Mouse (Mus musculus): ENCODE data around the gene Il17ra. TPM values are rescaled to one million over a fixed set of nuclear protein-coding genes. Genes with fewer than 3 reads are reported as not detected.

Gene Il17ra
- polyA plus RNA-seq, 1 experiment from 2014 or later, result 5.4 TPM

GRCm38 (mm10) chr6:120516422-120516821 is 53.4 kb downstream of the Il17ra start:
- WGBS, result 83% methylated on average over 4 of the region's 4 CpGs
- ATAC-seq (replicated peaks; ENCODE audit: low FRiP score), result no peak
- no peaks in the 10 kb centered on the region for H3K9me3 ChIP-seq (replicated peaks)

DNA sequence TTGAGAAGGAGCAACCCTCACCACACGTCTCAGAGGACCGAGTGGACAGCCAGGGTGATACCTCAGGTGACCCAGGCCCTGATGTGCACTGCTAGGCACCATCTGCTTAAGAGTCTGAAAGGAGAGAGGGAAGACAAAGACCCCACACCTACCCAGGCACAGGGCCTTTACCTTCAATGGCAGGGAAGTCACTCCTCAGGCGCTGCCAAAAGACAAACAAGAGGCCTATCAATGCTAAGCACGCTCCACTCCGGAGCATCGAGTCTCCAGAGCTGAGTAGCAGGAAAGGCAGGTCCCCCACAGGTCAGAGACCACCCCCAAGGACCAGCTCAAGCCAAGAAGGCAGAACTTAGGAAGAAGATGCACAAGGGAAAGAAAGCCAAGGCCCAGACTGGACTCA is 53.8 kb downstream of the Il17ra start:
- Histone ChIP-seq H3K27me3 (no peaks in the 10 kb centered on the region), H3K9ac (no peak overlapping the region), H3K4me1 (no peaks in the 10 kb centered on the region), H3K27ac (no peak overlapping the region), H3K36me3 (peaks cover 49% of the 10 kb centered on the region), H3K4me2 (no peak overlapping the region), H3K4me3 (replicated peaks) (no peak overlapping the region), H3K9me3 (replicated peaks) (no peaks in the 10 kb centered on the region)
- ATAC-seq (replicated peaks; ENCODE audit: low FRiP score), result no peak
- 88% methylated on average over 6 of the region's 6 CpGs for WGBS

More at GRCm38 (mm10) chr6:120516422-120516821, 53.4 kb downstream of the Il17ra start:
- H3K27ac ChIP-seq, result no peak overlapping the region
- no peak overlapping the region for H3K9ac ChIP-seq
- no peaks in the 10 kb centered on the region for H3K27me3 ChIP-seq
- H3K4me3 ChIP-seq (replicated peaks), result no peak overlapping the region
- H3K36me3 ChIP-seq, result peaks cover 49% of the 10 kb centered on the region
- H3K4me1 ChIP-seq, result no peaks in the 10 kb centered on the region
- no peak overlapping the region for H3K4me2 ChIP-seq

- H3K4me3 ChIP-seq (replicated peaks), result no peak overlapping the region
- no peaks in the 10 kb centered on the region for H3K27me3 ChIP-seq
- no peak overlapping the region for H3K4me2 ChIP-seq
- no peak overlapping the region for H3K27ac ChIP-seq
- no peak for ATAC-seq (replicated peaks; ENCODE audit: low FRiP score)
- peaks cover 52% of the 10 kb centered on the region for H3K36me3 ChIP-seq
- no peaks in the 10 kb centered on the region for H3K9me3 ChIP-seq (replicated peaks)
- no peaks in the 10 kb centered on the region for H3K4me1 ChIP-seq
- H3K9ac ChIP-seq, result no peak overlapping the region
- 91% methylated on average over 5 of the region's 5 CpGs for WGBS
Measured at GRCm38 (mm10) chr6:120517311-120517710, 54.3 kb downstream of the Il17ra start.

GRCm38 (mm10) chr6:120519647-120520046 is 56.6 kb downstream of the Il17ra start:
- Histone ChIP-seq H3K4me3 (replicated peaks) (no peak overlapping the region), H3K36me3 (peaks cover 45% of the 10 kb centered on the region), H3K9me3 (replicated peaks) (no peaks in the 10 kb centered on the region), H3K27me3 (no peaks in the 10 kb centered on the region), H3K27ac (no peak overlapping the region), H3K9ac (no peak overlapping the region), H3K4me1 (no peaks in the 10 kb centered on the region), H3K4me2 (no peak overlapping the region)
- 86% methylated on average over 5 of the region's 5 CpGs for WGBS
- ATAC-seq (replicated peaks; ENCODE audit: low FRiP score), result no peak

DNA sequence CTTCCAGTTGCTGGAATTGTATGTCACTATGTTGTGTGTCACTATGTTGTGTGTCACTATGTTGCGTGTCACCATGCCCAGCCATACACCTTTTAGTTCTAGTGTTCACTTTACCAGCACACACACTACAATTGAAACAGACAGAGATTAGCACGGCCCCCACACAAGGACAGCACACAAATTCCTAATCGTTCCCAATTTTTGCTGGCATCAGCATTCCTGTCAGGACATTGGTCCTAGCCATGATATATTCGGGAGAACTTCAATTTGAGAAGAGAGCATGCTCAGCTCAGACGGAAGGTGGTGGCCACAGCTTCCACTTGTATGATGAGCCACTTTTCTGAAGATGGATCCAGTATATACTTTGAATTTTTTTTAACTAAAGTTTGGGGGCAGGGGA is 61.7 kb downstream of the Il17ra start:
- H3K4me3 ChIP-seq (replicated peaks), result no peak overlapping the region
- H3K36me3 ChIP-seq, result peaks cover 39% of the 10 kb centered on the region
- H3K4me2 ChIP-seq, result no peak overlapping the region
- no peaks in the 10 kb centered on the region for H3K9me3 ChIP-seq (replicated peaks)
- no peak overlapping the region for H3K9ac ChIP-seq
- no peaks in the 10 kb centered on the region for H3K27me3 ChIP-seq
- H3K4me1 ChIP-seq, result peaks cover 11% of the 10 kb centered on the region
- WGBS, result 79% methylated on average over 5 of the region's 5 CpGs
- ATAC-seq (replicated peaks; ENCODE audit: low FRiP score), result no peak
- no peak overlapping the region for H3K27ac ChIP-seq

GRCm38 (mm10) chr6:120529123-120529522 is 66.1 kb downstream of the Il17ra start:
- Histone ChIP-seq H3K9ac (no peak overlapping the region), H3K36me3 (0 out of 2 replicates have a peak, but pooled peaks cover 7% of the 10 kb centered on the region), H3K4me2 (no peak overlapping the region), H3K9me3 (replicated peaks) (no peaks in the 10 kb centered on the region), H3K27me3 (0 out of 2 replicates have a peak, but pooled peaks cover 3% of the 10 kb centered on the region), H3K4me3 (replicated peaks) (no peak overlapping the region), H3K4me1 (peaks cover 19% of the 10 kb centered on the region), H3K27ac (no peak overlapping the region)
- WGBS, result 64% methylated on average over 4 of the region's 4 CpGs
- no peak for ATAC-seq (replicated peaks; ENCODE audit: low FRiP score)

DNA sequence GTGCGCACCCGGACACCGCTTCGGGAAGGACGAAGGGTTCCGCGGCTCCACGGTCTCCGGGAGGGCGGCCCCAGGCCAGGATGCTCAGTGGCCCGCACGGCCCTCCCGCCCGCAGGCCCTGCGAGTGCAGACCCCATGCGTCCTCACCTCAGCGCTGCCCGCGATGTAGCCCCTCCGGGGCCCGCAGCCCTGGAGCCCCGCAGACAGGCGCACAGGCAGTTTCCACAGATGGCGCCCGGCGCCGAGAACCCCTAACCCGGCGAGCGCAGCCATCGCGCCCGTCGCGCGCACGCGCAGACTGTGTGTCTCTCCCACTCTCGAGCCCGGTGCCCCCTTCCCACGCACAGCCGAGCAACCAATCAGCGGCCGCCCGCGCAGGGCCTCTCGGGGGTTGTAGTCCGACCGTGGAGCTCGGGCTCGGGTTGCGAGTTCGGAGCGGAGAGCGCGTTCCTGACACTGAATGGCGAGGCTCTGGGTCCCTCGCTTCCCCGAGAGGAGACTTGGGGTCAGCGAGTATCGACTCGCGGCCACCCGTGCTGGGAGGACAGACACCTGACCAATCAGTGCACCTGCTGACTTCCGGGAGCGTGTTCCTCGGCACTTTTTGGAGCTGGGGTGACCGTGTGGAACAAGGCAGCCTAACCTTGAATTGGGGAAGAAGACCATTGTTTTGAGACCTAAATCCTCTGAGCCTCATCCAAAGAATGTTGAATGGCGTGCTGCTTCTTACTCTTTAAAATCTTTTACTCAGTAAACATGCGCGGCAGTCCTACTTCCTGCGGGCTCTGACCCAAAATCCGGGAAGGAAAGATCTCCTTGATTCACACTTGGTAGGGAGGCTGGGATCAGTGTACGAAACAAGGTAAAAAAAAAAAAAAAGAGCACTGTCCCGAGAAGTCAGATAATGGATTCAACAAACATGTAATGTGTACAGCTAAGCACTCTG is 68.2 kb downstream of the Il17ra start, which contains the start of gene Hdhd5:
Gene Hdhd5 (minus strand): TSS at position 300 of the 946 bp plus-strand sequence.
- Histone ChIP-seq H3K4me2 (peak within 1 kb of the TSS; percentile 76), H3K9ac (peak within 1 kb of the TSS; percentile 82), H3K4me3 (replicated peaks) (peak within 1 kb of the TSS; percentile 91), H3K27ac (peak within 1 kb of the TSS; percentile 59; the same call in 1 of the 2 replicates), H3K36me3 (0 out of 2 replicates have a peak, but pooled peaks cover 7% of the 10 kb centered on the region), H3K4me1 (peaks cover 19% of the 10 kb centered on the region), H3K27me3 (0 out of 2 replicates have a peak, but pooled peaks cover 3% of the 10 kb centered on the region), H3K9me3 (replicated peaks) (no peaks in the 10 kb centered on the region)
- WGBS, result under 1% methylated on average over 75 of the region's 75 CpGs
- ATAC-seq (replicated peaks; ENCODE audit: low FRiP score), result peak; percentile 99

DNA sequence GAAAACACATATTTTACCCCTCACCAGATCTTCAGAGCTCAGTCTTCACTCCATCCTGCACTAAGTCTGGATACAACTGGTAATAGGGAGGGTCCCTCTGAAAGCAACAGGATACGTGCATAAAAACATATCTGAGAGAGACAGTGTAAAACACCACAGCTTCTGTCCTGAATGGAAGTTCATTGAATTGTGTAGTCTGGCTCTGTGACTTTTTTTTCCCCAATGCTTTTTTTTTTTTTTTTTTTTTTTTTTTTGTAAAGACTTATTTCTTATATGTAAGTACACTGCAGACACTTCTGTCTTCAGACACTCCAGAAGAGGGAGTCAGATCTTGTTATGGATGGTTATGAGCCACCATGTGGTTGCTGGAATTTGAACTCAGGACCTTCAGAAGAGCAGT is 69.5 kb downstream of the Il17ra start:
- H3K27ac ChIP-seq, result no peak overlapping the region
- no peak overlapping the region for H3K4me3 ChIP-seq (replicated peaks)
- 84% methylated on average over 1 of the region's 1 CpGs for WGBS
- H3K9ac ChIP-seq, result no peak overlapping the region
- peaks cover 19% of the 10 kb centered on the region for H3K4me1 ChIP-seq
- ATAC-seq (replicated peaks; ENCODE audit: low FRiP score), result no peak
- H3K4me2 ChIP-seq, result no peak overlapping the region
- no peaks in the 10 kb centered on the region for H3K9me3 ChIP-seq (replicated peaks)
- H3K36me3 ChIP-seq, result no peaks in the 10 kb centered on the region
- 0 out of 2 replicates have a peak, but pooled peaks cover 3% of the 10 kb centered on the region for H3K27me3 ChIP-seq

DNA sequence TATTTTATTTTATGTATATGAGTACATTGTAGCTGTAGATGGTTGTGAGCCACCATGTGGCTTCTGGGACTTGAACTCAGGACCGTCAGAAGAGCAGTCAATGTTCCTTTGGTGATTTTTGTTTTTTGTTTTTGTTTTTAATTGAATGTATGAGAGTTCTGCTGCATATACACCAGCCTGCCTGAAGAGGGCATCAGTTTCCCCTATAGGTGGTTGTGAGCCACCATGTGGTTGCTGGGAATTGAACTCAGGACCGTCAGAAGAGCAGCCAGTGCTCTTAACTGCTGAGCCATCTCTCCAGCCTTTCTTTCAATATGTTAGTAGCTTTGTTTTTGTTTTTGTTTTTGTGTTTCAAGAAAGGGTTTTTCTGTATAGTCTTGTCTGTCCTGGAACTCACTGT is 73.3 kb downstream of the Il17ra start:
- no peaks in the 10 kb centered on the region for H3K9me3 ChIP-seq (replicated peaks)
- H3K27ac ChIP-seq, result no peak overlapping the region
- H3K4me2 ChIP-seq, result no peak overlapping the region
- 0 out of 2 replicates have a peak, but pooled peaks cover 3% of the 10 kb centered on the region for H3K27me3 ChIP-seq
- no peak overlapping the region for H3K4me3 ChIP-seq (replicated peaks)
- H3K4me1 ChIP-seq, result peaks cover 15% of the 10 kb centered on the region
- no peak for ATAC-seq (replicated peaks; ENCODE audit: low FRiP score)
- 75% methylated on average over 2 of the region's 2 CpGs for whole genome bisulfite sequencing
- H3K9ac ChIP-seq, result no peak overlapping the region
- no peaks in the 10 kb centered on the region for H3K36me3 ChIP-seq

Other genes with a start within 250 kb of the Il17ra start
- gene D330020A13Rik, start 168.9 kb upstream of the Il17ra start, polyA plus RNA-seq (2015; fragmentation: Nextera tagmentation; extraction: Ambion mirVana), result 0.52 and 0.81 TPM in 2 replicates
- 2.2 and 2.6 TPM in 2 replicates for gene B4galnt3, start 168.7 kb upstream of the Il17ra start, polyA plus RNA-seq (2015; fragmentation: Nextera tagmentation; extraction: Ambion mirVana)
- 47.6 and 50.3 TPM in 2 replicates for gene Kdm5a, start 99.1 kb upstream of the Il17ra start, polyA plus RNA-seq (2015; fragmentation: Nextera tagmentation; extraction: Ambion mirVana)
- gene Ccdc77, start 98.9 kb upstream of the Il17ra start, polyA plus RNA-seq (2015; fragmentation: Nextera tagmentation; extraction: Ambion mirVana), result 28.0 TPM in 2 replicates
- 0.06 and 0.13 TPM in 2 replicates for gene Tmem121b, start 30.6 kb downstream of the Il17ra start, polyA plus RNA-seq (2015; fragmentation: Nextera tagmentation; extraction: Ambion mirVana)
- 19.4 and 19.8 TPM in 2 replicates for gene Hdhd5, start 68.1 kb downstream of the Il17ra start, polyA plus RNA-seq (2015; fragmentation: Nextera tagmentation; extraction: Ambion mirVana)
- gene Cecr2, start 203.1 kb downstream of the Il17ra start, polyA plus RNA-seq (2015; fragmentation: Nextera tagmentation; extraction: Ambion mirVana), result 5.9 and 6.7 TPM in 2 replicates

Data from kidney, embryonic 15.5 days (tissue).